Mouse (Mus musculus) lung, adult 2 months (tissue): ENCODE measurements around the gene Ehmt2.

Source experiments
- CTCF ChIP-seq: fragments of 200-500 bp; IDR thresholded peaks from 2 replicates; pipeline ENCODE4 v1.5.1; 2011; ENCODE audit warnings: mild to moderate bottlenecking, low read length, control low read depth; ENCODE audit not compliant: insufficient read depth
- POLR2A ChIP-seq: fragments of 200-500 bp; IDR thresholded peaks from 2 replicates; pipeline ENCODE4 v1.6.1; 2011; ENCODE audit warnings: low read depth, mild to moderate bottlenecking, control low read depth, low read length, borderline replicate concordance; ENCODE audit errors: extremely low read depth

DNA sequence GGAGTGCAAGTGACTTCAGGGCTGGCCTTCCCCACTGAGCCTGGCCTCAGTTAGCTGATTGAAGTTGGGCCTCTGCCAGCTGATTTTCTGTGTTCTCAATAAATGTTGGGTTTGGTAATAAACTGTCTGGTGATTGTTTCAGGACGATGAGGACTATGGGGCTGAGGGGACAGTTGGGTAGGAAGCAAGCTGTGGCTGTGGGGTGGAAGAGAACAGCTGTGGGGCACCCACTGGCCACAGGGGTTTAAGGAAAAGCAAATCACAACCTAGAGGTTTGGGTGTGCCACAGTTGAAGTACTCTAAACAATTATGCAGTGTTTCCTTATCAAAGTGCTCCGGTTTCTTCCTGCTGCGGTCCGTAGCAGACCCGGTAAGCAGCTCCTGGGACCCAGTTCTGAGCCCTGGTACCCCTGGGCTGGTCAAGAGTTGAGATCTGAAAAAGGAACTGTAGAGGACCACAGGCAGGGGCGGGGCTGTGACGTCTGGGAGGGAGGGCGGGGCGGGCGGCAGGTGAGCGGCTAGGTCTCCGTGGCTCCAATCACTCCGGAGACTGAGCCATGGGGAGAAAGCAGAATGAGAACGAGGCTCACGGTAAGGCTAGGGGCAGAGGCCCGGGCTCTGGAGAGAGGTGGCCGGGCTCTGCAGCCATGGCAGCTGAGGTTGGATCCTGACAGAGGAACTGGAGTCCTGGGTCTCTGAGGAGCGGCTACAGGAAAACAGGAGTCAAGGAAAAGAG lies 15.8 kb downstream of the Ehmt2 start, which contains the start of gene Slc44a4:
- TF ChIP-seq CTCF (no peak), POLR2A (no peak)
